Mouse (Mus musculus): ENCODE measurements at regions not wholly inside any gene's neighbourhood (a gene's known extent, or its start where the extent isn't known, plus 50 kb on each side); places are given as distances from the start of the nearest gene placed in this dataset.

DNA sequence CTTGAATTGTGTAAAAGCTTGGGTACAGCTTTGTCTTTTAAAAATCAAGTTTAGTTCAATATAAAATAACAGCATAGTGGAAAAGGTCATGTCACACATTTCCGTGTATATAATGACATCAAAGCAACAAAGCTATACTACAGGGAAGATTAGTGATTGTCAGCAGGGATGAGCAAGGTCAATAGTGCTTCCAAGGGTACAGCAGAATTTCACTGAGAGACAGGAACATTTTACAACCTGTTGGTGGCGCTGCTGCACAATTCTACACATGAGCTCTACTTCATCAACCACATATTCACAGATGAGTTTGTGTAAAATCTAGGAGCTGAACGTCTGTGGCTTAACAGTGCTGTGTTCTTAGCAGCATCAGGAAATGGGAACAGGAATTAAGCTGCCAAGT lies 74.3 kb upstream of the A2m start:
- WGBS, result 3% methylated on average over 3 of the region's 3 CpGs
- no peak overlapping the region for H3K4me3 ChIP-seq (replicated peaks)
- no peaks in the 10 kb centered on the region for H3K4me1 ChIP-seq
- H3K27ac ChIP-seq, result no peak overlapping the region
- H3K27me3 ChIP-seq, result no peaks in the 10 kb centered on the region
- ATAC-seq (replicated peaks; ENCODE audit: low FRiP score), result peak; percentile 36; the same call in 1 of the 2 replicates
- H3K36me3 ChIP-seq, result no peaks in the 10 kb centered on the region
- H3K4me2 ChIP-seq, result no peak overlapping the region
- H3K9me3 ChIP-seq (replicated peaks), result no peaks in the 10 kb centered on the region
- no peak overlapping the region for H3K9ac ChIP-seq

DNA sequence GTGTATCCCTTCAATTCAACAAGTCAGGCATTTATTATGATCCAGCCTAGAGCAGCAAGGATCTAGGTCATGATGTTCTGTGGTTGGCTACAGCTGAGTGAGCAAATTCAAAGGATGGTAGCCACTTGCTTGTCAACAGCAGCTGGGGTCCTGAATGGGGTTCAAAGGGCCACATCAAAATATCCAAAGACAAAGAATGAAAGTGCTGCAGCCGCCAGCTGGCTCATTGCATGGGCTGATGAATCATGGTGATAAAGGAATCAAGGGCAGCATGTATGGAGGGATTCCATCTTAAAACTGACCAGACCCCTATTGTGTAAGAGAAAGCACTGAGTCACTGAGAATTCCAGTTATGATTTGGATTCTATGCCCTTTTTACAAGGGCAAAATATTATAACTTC lies 74.8 kb upstream of the A2m start:
- H3K4me1 ChIP-seq, result no peaks in the 10 kb centered on the region
- H3K9ac ChIP-seq, result no peak overlapping the region
- H3K4me2 ChIP-seq, result no peak overlapping the region
- H3K27me3 ChIP-seq, result no peaks in the 10 kb centered on the region
- H3K36me3 ChIP-seq, result no peaks in the 10 kb centered on the region
- H3K4me3 ChIP-seq (replicated peaks), result no peak overlapping the region
- ATAC-seq (replicated peaks; ENCODE audit: low FRiP score), result no peak
- H3K9me3 ChIP-seq (replicated peaks), result no peaks in the 10 kb centered on the region
- no peak overlapping the region for H3K27ac ChIP-seq
- WGBS, result 48% methylated on average over 1 of the region's 1 CpGs

DNA sequence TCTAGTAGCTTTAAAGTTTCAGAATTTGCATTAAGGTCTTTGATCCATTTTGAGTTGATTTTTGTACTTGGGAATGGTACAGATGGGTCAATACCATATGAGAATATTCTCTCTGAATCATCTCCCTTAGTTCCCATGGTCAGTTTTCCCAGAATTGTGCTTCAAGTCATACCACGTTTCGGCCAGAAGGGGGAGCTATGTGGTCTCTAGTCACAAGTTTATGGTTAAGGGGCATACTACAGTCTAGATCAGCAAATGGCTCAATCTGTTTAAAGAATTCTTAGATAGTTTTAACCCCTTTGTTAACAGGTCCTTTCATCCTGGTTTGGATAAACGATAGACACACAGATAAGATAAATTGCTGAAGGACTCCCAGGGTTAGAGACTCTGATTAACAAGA lies 78.7 kb upstream of the A2m start:
- Histone ChIP-seq H3K36me3 (no peaks in the 10 kb centered on the region), H3K4me3 (replicated peaks) (no peak overlapping the region), H3K27ac (no peak overlapping the region), H3K4me1 (no peaks in the 10 kb centered on the region), H3K9me3 (replicated peaks) (no peaks in the 10 kb centered on the region), H3K4me2 (no peak overlapping the region), H3K27me3 (no peaks in the 10 kb centered on the region), H3K9ac (no peak overlapping the region)
- ATAC-seq (replicated peaks; ENCODE audit: low FRiP score), result no peak
- WGBS, result 6% methylated on average over 3 of the region's 3 CpGs

DNA sequence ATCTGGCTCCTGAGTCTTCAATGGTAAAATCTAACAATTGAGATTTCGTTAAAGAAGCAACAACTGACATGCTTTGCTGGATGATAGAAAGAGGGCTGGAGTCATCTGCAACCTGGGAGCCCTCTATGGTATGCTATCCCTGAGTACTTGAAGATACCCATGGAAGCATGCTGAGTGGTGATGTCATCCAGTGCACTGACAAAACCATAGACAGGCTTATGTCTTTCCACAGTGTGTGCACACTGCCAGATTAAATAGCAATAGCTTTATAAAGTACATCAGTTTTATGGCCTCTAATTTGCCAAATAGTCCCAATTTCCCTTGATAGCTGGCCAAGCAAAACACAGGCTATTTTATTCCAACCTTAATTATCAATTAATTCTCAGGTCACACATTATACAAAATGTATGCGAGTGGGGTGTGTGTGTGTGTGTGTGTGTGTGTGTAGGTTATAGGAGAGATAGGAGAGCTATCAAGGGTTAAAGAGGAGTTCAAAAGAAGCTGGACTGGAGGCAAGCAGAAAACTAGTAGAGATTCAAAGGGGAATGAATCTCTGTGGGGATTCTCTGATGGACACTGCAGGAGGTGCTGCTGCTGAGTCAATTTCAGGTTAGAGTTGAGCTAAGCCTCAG lies 80.1 kb upstream of the Iqsec3 start:
- H3K9me3 ChIP-seq (replicated peaks), result no peaks in the 10 kb centered on the region
- WGBS, result 77% methylated on average over 2 of the region's 2 CpGs
- no peaks in the 10 kb centered on the region for H3K36me3 ChIP-seq
- no peaks in the 10 kb centered on the region for H3K27me3 ChIP-seq
- H3K4me2 ChIP-seq, result no peak overlapping the region
- ATAC-seq (replicated peaks; ENCODE audit: low FRiP score), result no peak
- H3K4me1 ChIP-seq, result no peaks in the 10 kb centered on the region
- no peak overlapping the region for H3K27ac ChIP-seq
- H3K4me3 ChIP-seq (replicated peaks), result no peak overlapping the region
- H3K9ac ChIP-seq, result no peak overlapping the region

DNA sequence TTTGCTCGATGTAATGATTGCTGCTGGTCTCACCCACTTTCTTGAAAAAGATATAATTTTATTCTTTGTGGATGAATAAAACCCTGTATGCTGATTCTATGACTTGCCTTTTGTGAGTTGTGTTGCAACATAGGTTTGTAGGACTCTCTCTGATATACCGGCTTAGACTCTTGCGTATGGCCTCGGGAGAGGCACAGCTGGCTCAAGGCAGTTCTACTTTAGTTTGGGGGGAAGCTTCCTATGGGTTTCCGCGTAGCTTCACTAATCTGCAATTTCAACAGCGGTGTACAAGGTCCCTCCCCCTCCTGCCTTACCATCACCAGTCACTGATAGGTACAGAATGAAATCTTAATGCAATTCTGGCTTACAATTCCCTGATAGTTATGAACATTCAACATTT lies 60.0 kb upstream of the Iqsec3 start:
- no peak overlapping the region for H3K9ac ChIP-seq
- H3K9me3 ChIP-seq (replicated peaks), result no peaks in the 10 kb centered on the region
- 0 out of 2 replicates have a peak, but pooled peaks cover 4% of the 10 kb centered on the region for H3K27me3 ChIP-seq
- no peak overlapping the region for H3K27ac ChIP-seq
- no peak for ATAC-seq (replicated peaks; ENCODE audit: low FRiP score)
- no peak overlapping the region for H3K4me3 ChIP-seq (replicated peaks)
- no peaks in the 10 kb centered on the region for H3K36me3 ChIP-seq
- H3K4me1 ChIP-seq, result no peaks in the 10 kb centered on the region
- H3K4me2 ChIP-seq, result no peak overlapping the region
- WGBS, result 76% methylated on average over 7 of the region's 7 CpGs

DNA sequence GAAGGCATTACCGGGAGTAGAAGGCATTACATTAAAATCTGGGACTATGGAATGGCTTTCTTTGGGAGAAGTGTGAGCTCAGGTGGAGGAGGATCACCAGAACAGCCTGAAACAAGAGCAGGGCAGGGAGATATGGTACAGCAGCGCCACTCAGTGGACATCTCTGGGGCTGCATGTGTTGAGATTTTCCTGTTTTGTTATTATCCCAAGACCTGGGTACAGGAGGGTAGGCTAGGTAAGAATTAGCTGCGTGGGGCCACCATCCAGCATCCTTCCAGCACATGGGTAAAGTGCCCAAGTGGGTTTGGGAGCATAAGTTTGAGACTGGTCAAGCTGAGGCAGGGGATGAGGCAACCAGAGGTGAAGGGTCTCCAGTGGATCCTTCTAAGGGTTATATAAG lies 59.4 kb upstream of the Iqsec3 start:
- WGBS, result 3% methylated on average over 3 of the region's 3 CpGs
- 0 out of 2 replicates have a peak, but pooled peaks cover 4% of the 10 kb centered on the region for H3K27me3 ChIP-seq
- no peaks in the 10 kb centered on the region for H3K36me3 ChIP-seq
- ATAC-seq (replicated peaks; ENCODE audit: low FRiP score), result 0 out of 2 replicates have a peak, but pooled peaks have one; percentile 40
- H3K9me3 ChIP-seq (replicated peaks), result no peaks in the 10 kb centered on the region
- H3K27ac ChIP-seq, result no peak overlapping the region
- no peak overlapping the region for H3K4me3 ChIP-seq (replicated peaks)
- H3K9ac ChIP-seq, result no peak overlapping the region
- no peaks in the 10 kb centered on the region for H3K4me1 ChIP-seq
- H3K4me2 ChIP-seq, result no peak overlapping the region

DNA sequence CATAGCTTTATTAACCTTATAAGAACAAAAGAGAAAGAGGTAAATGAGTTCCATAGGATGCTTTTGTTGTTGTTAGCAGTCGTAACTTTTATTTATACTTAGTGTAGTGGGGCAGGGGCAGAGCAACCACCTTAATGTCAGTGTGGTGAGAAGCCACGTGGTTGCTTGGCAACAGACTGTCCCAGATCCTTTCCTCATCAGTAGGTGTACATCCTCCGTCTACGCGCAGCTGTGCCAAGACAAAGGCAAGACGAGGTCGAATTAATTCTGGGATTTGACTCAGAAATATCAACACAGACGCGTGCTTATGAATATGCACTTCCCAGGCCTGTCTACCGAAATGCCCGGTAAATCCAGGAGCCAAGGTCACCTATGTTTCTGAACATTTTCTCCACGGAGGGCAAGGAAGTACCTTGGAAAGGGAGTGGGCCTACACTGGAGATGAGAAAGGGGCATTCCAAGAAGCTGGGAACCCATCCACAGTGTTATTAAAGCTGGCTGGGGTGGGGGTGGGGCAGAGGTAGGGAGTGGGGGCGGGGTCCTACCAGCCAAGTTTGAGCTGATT lies 58.4 kb upstream of the Iqsec3 start:
- no peak for ATAC-seq (replicated peaks; ENCODE audit: low FRiP score)
- WGBS, result 76% methylated on average over 13 of the region's 13 CpGs

DNA sequence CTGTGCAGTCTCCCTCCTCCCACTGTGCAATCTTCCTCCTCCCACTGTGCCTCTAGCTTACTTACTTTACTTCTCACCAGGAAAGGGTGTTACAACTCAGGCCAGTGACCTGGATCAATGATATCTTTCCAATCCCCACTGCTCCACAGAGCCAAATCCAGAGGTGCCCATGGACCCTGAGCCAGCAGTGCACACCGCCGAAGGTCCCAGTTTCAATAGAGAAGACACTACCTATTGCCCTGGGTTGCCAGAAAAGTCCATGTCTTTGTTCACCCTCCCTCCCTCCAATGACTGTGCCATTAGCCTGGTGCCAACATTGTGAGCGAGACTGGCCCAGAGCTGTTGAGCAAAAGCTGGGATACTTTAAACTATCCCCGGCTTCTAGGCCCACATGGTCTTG lies 53.8 kb upstream of the Iqsec3 start:
- 89% methylated on average over 4 of the region's 4 CpGs for WGBS
- Histone ChIP-seq H3K27me3 (no peaks in the 10 kb centered on the region), H3K27ac (no peak overlapping the region), H3K9me3 (replicated peaks) (no peaks in the 10 kb centered on the region), H3K36me3 (no peaks in the 10 kb centered on the region), H3K9ac (no peak overlapping the region), H3K4me2 (no peak overlapping the region), H3K4me1 (no peaks in the 10 kb centered on the region), H3K4me3 (replicated peaks) (no peak overlapping the region)
- no peak for ATAC-seq (replicated peaks; ENCODE audit: low FRiP score)

More for the DNA sequence above, 58.4 kb upstream of the Iqsec3 start:
- Histone ChIP-seq H3K4me3 (replicated peaks) (no peak overlapping the region), H3K4me1 (no peaks in the 10 kb centered on the region), H3K27ac (no peak overlapping the region), H3K4me2 (no peak overlapping the region), H3K36me3 (no peaks in the 10 kb centered on the region), H3K27me3 (0 out of 2 replicates have a peak, but pooled peaks cover 4% of the 10 kb centered on the region), H3K9me3 (replicated peaks) (no peaks in the 10 kb centered on the region), H3K9ac (no peak overlapping the region)

DNA sequence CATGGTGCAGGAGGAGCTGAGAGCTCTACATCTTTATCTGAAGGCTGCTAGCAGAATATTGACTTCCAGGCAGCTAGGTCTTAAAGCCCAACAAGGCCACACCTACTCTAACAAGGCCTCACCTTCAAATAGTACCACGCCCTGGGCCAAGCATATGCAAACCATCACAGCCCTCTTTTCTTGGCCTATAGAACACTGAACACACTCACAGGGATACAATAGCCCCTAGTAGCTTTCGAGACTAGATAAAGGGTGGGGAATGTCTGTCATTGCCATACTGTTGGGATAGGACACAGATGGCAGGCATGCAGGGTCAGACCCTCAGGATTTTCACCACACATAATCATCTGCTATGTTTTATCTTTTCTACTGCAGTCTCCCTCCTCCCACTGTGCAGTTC lies 52.6 kb upstream of the Iqsec3 start:
- H3K4me1 ChIP-seq, result no peaks in the 10 kb centered on the region
- H3K9me3 ChIP-seq (replicated peaks), result no peaks in the 10 kb centered on the region
- no peak overlapping the region for H3K9ac ChIP-seq
- no peaks in the 10 kb centered on the region for H3K27me3 ChIP-seq
- no peak for ATAC-seq (replicated peaks; ENCODE audit: low FRiP score)
- no peaks in the 10 kb centered on the region for H3K36me3 ChIP-seq
- no peak overlapping the region for H3K27ac ChIP-seq
- no peak overlapping the region for H3K4me2 ChIP-seq
- WGBS, result 86% methylated on average over 2 of the region's 2 CpGs
- H3K4me3 ChIP-seq (replicated peaks), result no peak overlapping the region

DNA sequence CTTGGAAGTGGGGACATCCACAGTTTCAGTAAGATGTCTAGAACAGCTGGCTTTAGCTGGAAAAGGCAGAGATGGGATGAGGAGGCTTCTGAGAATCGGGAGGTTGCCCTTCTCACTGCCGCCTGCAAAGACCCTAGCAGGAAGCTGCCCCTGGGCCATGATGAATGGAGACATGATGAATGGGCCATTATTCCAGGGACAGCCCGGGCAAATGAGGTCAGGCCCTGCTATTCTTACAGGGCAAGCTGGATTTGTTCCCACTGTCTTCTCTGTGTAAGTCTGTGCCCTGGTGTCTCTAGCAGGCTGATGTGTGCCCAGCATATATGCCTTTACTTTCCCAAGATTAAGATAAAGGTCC lies 51.1 kb upstream of the Iqsec3 start:
- no peaks in the 10 kb centered on the region for H3K36me3 ChIP-seq
- 15% methylated on average over 3 of the region's 3 CpGs for WGBS
- H3K27ac ChIP-seq, result no peak overlapping the region
- H3K4me3 ChIP-seq (replicated peaks), result no peak overlapping the region
- ATAC-seq (replicated peaks; ENCODE audit: low FRiP score), result no peak
- H3K9me3 ChIP-seq (replicated peaks), result no peaks in the 10 kb centered on the region
- no peaks in the 10 kb centered on the region for H3K27me3 ChIP-seq
- no peaks in the 10 kb centered on the region for H3K4me1 ChIP-seq
- no peak overlapping the region for H3K4me2 ChIP-seq
- no peak overlapping the region for H3K9ac ChIP-seq

DNA sequence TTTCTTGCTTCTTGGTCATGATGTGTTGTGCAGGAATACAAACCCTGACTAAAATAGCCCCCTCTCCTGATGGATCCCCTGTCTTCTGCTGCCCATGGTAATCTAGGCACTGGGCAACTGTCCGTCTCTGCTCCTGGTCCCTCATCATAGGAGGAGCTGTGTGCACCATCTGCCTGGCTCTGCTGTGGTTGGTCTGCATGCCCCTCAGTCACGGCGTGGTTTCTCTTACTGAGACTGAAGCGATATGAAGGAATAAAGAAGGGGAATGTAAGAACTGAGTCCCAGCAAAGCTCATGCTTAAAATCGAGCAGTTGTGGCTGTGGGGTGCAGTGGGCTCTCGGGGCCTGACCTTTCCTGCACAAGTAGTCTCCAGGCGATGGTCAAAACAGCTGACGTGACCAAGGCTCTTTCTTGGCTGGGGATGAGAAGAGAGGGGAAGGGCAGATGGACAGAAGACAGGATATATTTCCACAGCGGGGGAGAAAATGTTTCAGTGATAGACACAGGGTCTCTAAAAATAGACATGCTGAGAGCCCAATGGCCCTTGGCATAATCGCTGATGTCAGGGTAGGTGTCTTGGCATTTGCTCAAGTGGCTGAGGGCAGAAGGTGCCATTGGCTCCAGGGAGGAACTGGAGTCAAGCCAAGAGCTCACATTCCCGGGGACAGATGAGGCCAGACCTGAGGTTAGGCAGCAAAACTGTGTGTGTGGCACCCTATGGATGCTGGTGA lies 50.6 kb upstream of the Iqsec3 start:
- Histone ChIP-seq H3K9ac (no peak overlapping the region), H3K4me3 (replicated peaks) (no peak overlapping the region), H3K36me3 (no peaks in the 10 kb centered on the region), H3K4me2 (no peak overlapping the region), H3K27ac (no peak overlapping the region), H3K4me1 (no peaks in the 10 kb centered on the region), H3K27me3 (no peaks in the 10 kb centered on the region), H3K9me3 (replicated peaks) (no peaks in the 10 kb centered on the region)
- no peak for ATAC-seq (replicated peaks; ENCODE audit: low FRiP score)
- 72% methylated on average over 11 of the region's 11 CpGs for WGBS
